Mouse (Mus musculus) stomach, postnatal 0 days (tissue): ENCODE measurements around the gene Cryba4.

Experiments used
- CTCF ChIP-seq: IDR thresholded peaks from 2 replicates; pipeline ENCODE4 v1.5.1; 2016; ENCODE audit warnings: antibody characterized with exemption, low read depth, mild to moderate bottlenecking, moderate library complexity
- EP300 ChIP-seq: optimal IDR thresholded peaks from 2 replicates; pipeline ENCODE3; 2016; ENCODE audit warnings: antibody characterized with exemption

GRCm38 (mm10) chr5:112292343-112292980 is 40.1 kb upstream of the Cryba4 start:
- TF ChIP-seq EP300 (no peak), CTCF (no peak)
